Mouse (Mus musculus): ENCODE data around the gene Mars. TPM values are rescaled to one million over a fixed set of nuclear protein-coding genes. Genes with fewer than 3 reads are reported as not detected.

The Mars gene
- polyA plus RNA-seq, 1 experiment from 2014 or later: 115 TPM

GRCm38 (mm10) chr10:127274261-127275022 lies 37.1 kb downstream of the Mars start:
- H3K27ac ChIP-seq (replicated peaks): no peak overlapping the region
- H3K4me2 ChIP-seq: no peak overlapping the region
- ATAC-seq (ENCODE audit: low FRiP score, low read depth): no peak
- H3K27me3 ChIP-seq: no peaks in the 10 kb centered on the region
- H3K36me3 ChIP-seq: peaks cover 77% of the 10 kb centered on the region
- no peak overlapping the region for H3K4me3 ChIP-seq
- WGBS: 88% methylated on average over 11 of the region's 11 CpGs
- H3K4me1 ChIP-seq (replicated peaks): peaks cover 9% of the 10 kb centered on the region; the same call in 1 of the 2 replicates
- no peak overlapping the region for H3K9ac ChIP-seq
- no peaks in the 10 kb centered on the region for H3K9me3 ChIP-seq

- 94% methylated on average over 5 of the region's 5 CpGs for WGBS
- Histone ChIP-seq H3K27ac (replicated peaks) (no peak overlapping the region), H3K4me1 (replicated peaks) (peaks cover 30% of the 10 kb centered on the region), H3K27me3 (no peaks in the 10 kb centered on the region), H3K9me3 (no peaks in the 10 kb centered on the region), H3K36me3 (peaks cover 62% of the 10 kb centered on the region), H3K4me2 (no peak overlapping the region), H3K4me3 (no peak overlapping the region), H3K9ac (no peak overlapping the region)
- no peak for ATAC-seq (ENCODE audit: low FRiP score, low read depth)
Measured at GRCm38 (mm10) chr10:127272371-127272770, 39.2 kb downstream of the Mars start.

GRCm38 (mm10) chr10:127269884-127270283 lies 41.7 kb downstream of the Mars start:
- no peaks in the 10 kb centered on the region for H3K27me3 ChIP-seq
- no peak overlapping the region for H3K4me2 ChIP-seq
- peaks cover 40% of the 10 kb centered on the region for H3K4me1 ChIP-seq (replicated peaks)
- no peak for ATAC-seq (ENCODE audit: low FRiP score, low read depth)
- 65% methylated on average over 4 of the region's 4 CpGs for WGBS
- no peak overlapping the region for H3K9ac ChIP-seq
- no peak overlapping the region; the same call in 1 of the 2 replicates for H3K27ac ChIP-seq (replicated peaks)
- H3K4me3 ChIP-seq: no peak overlapping the region
- peaks cover 38% of the 10 kb centered on the region for H3K36me3 ChIP-seq
- H3K9me3 ChIP-seq: no peaks in the 10 kb centered on the region

DNA sequence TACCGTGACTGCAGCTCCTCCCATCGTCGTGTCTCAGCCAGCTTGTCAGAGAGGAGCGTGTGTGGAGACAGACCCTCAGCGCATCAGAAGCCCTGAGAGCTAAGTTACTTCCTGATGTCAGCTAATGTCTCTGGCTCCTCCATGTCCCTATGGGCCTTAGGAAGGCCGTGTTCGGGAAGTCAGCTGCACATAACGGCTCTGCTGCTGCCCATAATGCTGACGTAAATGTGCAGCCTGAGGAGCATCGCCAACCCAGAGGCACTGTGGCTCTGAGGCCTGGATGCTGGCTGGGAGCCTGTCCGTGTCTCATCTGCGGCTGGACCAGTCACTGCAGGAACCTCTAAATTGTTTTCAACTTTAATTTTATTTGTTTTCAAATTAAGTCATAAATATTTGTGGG lies 42.5 kb downstream of the Mars start:
- peaks cover 34% of the 10 kb centered on the region for H3K36me3 ChIP-seq
- WGBS: 60% methylated on average over 12 of the region's 12 CpGs
- H3K27me3 ChIP-seq: no peaks in the 10 kb centered on the region
- no peak overlapping the region for H3K4me2 ChIP-seq
- no peaks in the 10 kb centered on the region for H3K9me3 ChIP-seq
- peaks cover 40% of the 10 kb centered on the region for H3K4me1 ChIP-seq (replicated peaks)
- no peak for ATAC-seq (ENCODE audit: low FRiP score, low read depth)
- no peak overlapping the region for H3K4me3 ChIP-seq
- 0 out of 2 replicates have a peak overlapping the region, but pooled peaks have one; percentile 3 for H3K27ac ChIP-seq (replicated peaks)
- peak overlapping the region; percentile 2; the same call in 1 of the 2 replicates for H3K9ac ChIP-seq

DNA sequence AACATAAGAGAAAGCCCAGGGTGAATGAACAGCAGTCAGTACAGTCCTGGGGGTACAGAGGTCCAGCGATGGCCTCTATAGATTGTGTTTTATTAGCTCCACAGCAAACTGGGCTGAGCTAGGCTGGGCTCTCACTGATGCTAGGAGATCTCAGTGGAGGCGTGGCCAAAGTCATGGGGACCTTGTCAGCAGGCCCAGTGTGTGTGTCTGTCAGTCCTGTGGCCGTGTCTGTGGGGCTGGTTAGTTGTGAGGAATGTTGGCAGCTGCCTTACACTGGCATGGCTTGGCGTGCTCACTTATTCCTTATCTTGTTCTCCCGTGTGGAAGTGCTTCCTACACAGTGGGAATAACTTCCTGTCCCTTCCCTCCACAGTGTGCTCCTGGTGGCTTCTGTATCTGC lies 43.2 kb downstream of the Mars start:
- WGBS: 80% methylated on average over 5 of the region's 5 CpGs
- H3K4me3 ChIP-seq: no peak overlapping the region
- no peaks in the 10 kb centered on the region for H3K9me3 ChIP-seq
- H3K27ac ChIP-seq (replicated peaks): 0 out of 2 replicates have a peak overlapping the region, but pooled peaks have one; percentile 3
- no peaks in the 10 kb centered on the region for H3K27me3 ChIP-seq
- ATAC-seq (ENCODE audit: low FRiP score, low read depth): no peak
- peaks cover 29% of the 10 kb centered on the region for H3K36me3 ChIP-seq
- peaks cover 44% of the 10 kb centered on the region for H3K4me1 ChIP-seq (replicated peaks)
- no peak overlapping the region for H3K9ac ChIP-seq
- H3K4me2 ChIP-seq: 0 out of 2 replicates have a peak overlapping the region, but pooled peaks have one; percentile 90

GRCm38 (mm10) chr10:127267318-127267717 lies 44.3 kb downstream of the Mars start:
- peak overlapping the region; percentile 100 for H3K9ac ChIP-seq
- H3K36me3 ChIP-seq: peaks cover 18% of the 10 kb centered on the region; the same call in 1 of the 2 replicates
- 69% methylated on average over 5 of the region's 5 CpGs for WGBS
- peak overlapping the region; percentile 90 for H3K4me2 ChIP-seq
- H3K4me3 ChIP-seq: peak overlapping the region; percentile 97
- H3K27me3 ChIP-seq: no peaks in the 10 kb centered on the region
- H3K4me1 ChIP-seq (replicated peaks): peaks cover 47% of the 10 kb centered on the region
- no peaks in the 10 kb centered on the region for H3K9me3 ChIP-seq
- H3K27ac ChIP-seq (replicated peaks): 0 out of 2 replicates have a peak overlapping the region, but pooled peaks have one; percentile 95
- ATAC-seq (ENCODE audit: low FRiP score, low read depth): no peak

- Histone ChIP-seq H3K4me3 (peak within 1 kb of the TSS; percentile 97), H3K27ac (replicated peaks) (peak within 1 kb of the TSS; percentile 95), H3K27me3 (no peaks in the 10 kb centered on the region), H3K9me3 (no peaks in the 10 kb centered on the region), H3K36me3 (peaks cover 13% of the 10 kb centered on the region; the same call in 1 of the 2 replicates), H3K4me1 (replicated peaks) (peaks cover 50% of the 10 kb centered on the region), H3K9ac (peak within 1 kb of the TSS; percentile 100), H3K4me2 (peak within 1 kb of the TSS; percentile 90)
- peak; percentile 95 for ATAC-seq (ENCODE audit: low FRiP score, low read depth)
- under 1% methylated on average over 70 of the region's 70 CpGs for WGBS
Measured at GRCm38 (mm10) chr10:127266112-127267091, 45.2 kb downstream of the Mars start, which contains the start of gene Dctn2. TSS of gene Dctn2 (plus strand) at chr10:127266368.

GRCm38 (mm10) chr10:127265727-127266111 lies 45.9 kb downstream of the Mars start:
- Histone ChIP-seq H3K9ac (no peak overlapping the region; the same call in 1 of the 2 replicates), H3K36me3 (peaks cover 8% of the 10 kb centered on the region; the same call in 1 of the 2 replicates), H3K27me3 (no peaks in the 10 kb centered on the region), H3K4me3 (peak overlapping the region; percentile 97), H3K27ac (replicated peaks) (peak overlapping the region; percentile 48; the same call in 1 of the 2 replicates), H3K9me3 (no peaks in the 10 kb centered on the region), H3K4me1 (replicated peaks) (peaks cover 57% of the 10 kb centered on the region), H3K4me2 (peak overlapping the region; percentile 90)
- WGBS: 29% methylated on average over 4 of the region's 4 CpGs
- no peak for ATAC-seq (ENCODE audit: low FRiP score, low read depth)

GRCm38 (mm10) chr10:127264971-127265370 lies 46.6 kb downstream of the Mars start:
- Histone ChIP-seq H3K9ac (no peak overlapping the region), H3K9me3 (no peaks in the 10 kb centered on the region), H3K4me3 (no peak overlapping the region), H3K36me3 (0 out of 2 replicates have a peak, but pooled peaks cover 4% of the 10 kb centered on the region), H3K4me2 (no peak overlapping the region), H3K27ac (replicated peaks) (no peak overlapping the region), H3K4me1 (replicated peaks) (peaks cover 59% of the 10 kb centered on the region), H3K27me3 (no peaks in the 10 kb centered on the region)
- no peak for ATAC-seq (ENCODE audit: low FRiP score, low read depth)
- 62% methylated on average over 4 of the region's 4 CpGs for WGBS

- 81% methylated on average over 8 of the region's 8 CpGs for WGBS
Measured at GRCm38 (mm10) chr10:127264336-127264735, 47.2 kb downstream of the Mars start.

GRCm38 (mm10) chr10:127263631-127264030 lies 48.0 kb downstream of the Mars start:
- ATAC-seq (ENCODE audit: low FRiP score, low read depth): no peak
- Histone ChIP-seq H3K4me2 (peak overlapping the region; percentile 64), H3K27me3 (no peaks in the 10 kb centered on the region), H3K27ac (replicated peaks) (peak overlapping the region; percentile 92; the same call in 1 of the 2 replicates), H3K36me3 (0 out of 2 replicates have a peak, but pooled peaks cover 4% of the 10 kb centered on the region), H3K4me3 (peak overlapping the region; percentile 64), H3K9ac (peak overlapping the region; percentile 70; the same call in 1 of the 2 replicates), H3K9me3 (no peaks in the 10 kb centered on the region), H3K4me1 (replicated peaks) (peaks cover 61% of the 10 kb centered on the region)
- WGBS: 37% methylated on average over 3 of the region's 3 CpGs

More at GRCm38 (mm10) chr10:127264336-127264735, 47.2 kb downstream of the Mars start:
- no peak overlapping the region for H3K27ac ChIP-seq (replicated peaks)
- H3K36me3 ChIP-seq: 0 out of 2 replicates have a peak, but pooled peaks cover 4% of the 10 kb centered on the region
- peaks cover 61% of the 10 kb centered on the region for H3K4me1 ChIP-seq (replicated peaks)
- H3K9ac ChIP-seq: no peak overlapping the region
- H3K9me3 ChIP-seq: no peaks in the 10 kb centered on the region
- H3K4me3 ChIP-seq: no peak overlapping the region
- H3K4me2 ChIP-seq: no peak overlapping the region
- no peaks in the 10 kb centered on the region for H3K27me3 ChIP-seq
- no peak for ATAC-seq (ENCODE audit: low FRiP score, low read depth)
